Mouse (Mus musculus): ENCODE measurements around the gene Erg28.

GRCm38 (mm10) chr12:85800031-85800430, 24.3 kb downstream of the Erg28 start:
- no peak for TF ChIP-seq GATA1 (IDR thresholded peaks at IDR 0.05; ENCODE audit: low read length)
- no peak for TF ChIP-seq TAL1 (IDR thresholded peaks at IDR 0.05; ENCODE audit: low read length)

Measured in erythroblast, embryonic 14.5 days (primary cell).